Mouse (Mus musculus) limb, embryonic 12.5 days (tissue): ENCODE measurements around the gene Gm7030. TPM values are rescaled to one million over a fixed set of nuclear protein-coding genes. Genes with fewer than 3 reads are reported as not detected.
"Not testable (repeated sequence)": the region's sequence is repeated elsewhere in the genome, so short reads cannot be mapped to it uniquely, and the experiment has no call there.

ENCODE experiments used
- ATAC-seq: fragments of 200-750 bp; cut with Nextera tagmentation; 2 replicates; pipeline ENCODE4 v1.8.0; 2017; ENCODE audit warnings: low read depth, moderate TSS enrichment; ENCODE audit not compliant: insufficient number of reproducible peaks, insufficient read depth, low FRiP score, low TSS enrichment
- H3K27ac ChIP-seq: fragments of 300-500 bp; sonication (generic); 2 replicates; pipeline ENCODE4 v1.5.1; 2016; ENCODE audit warnings: mild to moderate bottlenecking, moderate library complexity
- H3K27me3 ChIP-seq: fragments of 300-500 bp; sonication (generic); 2 replicates; pipeline ENCODE4 v1.6.1; 2016; ENCODE audit warnings: mild to moderate bottlenecking, moderate library complexity
- H3K36me3 ChIP-seq: fragments of 300-500 bp; sonication (generic); 2 replicates; pipeline ENCODE4 v1.6.1; 2016; ENCODE audit warnings: mild to moderate bottlenecking, moderate library complexity
- H3K4me1 ChIP-seq: fragments of 300-500 bp; sonication (generic); replicated peaks from 2 replicates; pipeline ENCODE4 v1.6.1; 2016
- H3K4me2 ChIP-seq: fragments of 300-500 bp; sonication (generic); 2 replicates; pipeline ENCODE4 v1.6.1; 2016; ENCODE audit warnings: mild to moderate bottlenecking, moderate library complexity
- H3K4me3 ChIP-seq: fragments of 300-500 bp; sonication (generic); replicated peaks from 2 replicates; pipeline ENCODE4 v1.5.1; 2016; ENCODE audit warnings: mild to moderate bottlenecking
- H3K9ac ChIP-seq: fragments of 300-500 bp; sonication (generic); replicated peaks from 2 replicates; pipeline ENCODE4 v1.6.1; 2016; ENCODE audit warnings: mild to moderate bottlenecking, moderate library complexity
- H3K9me3 ChIP-seq: fragments of 300-500 bp; sonication (generic); 2 replicates; pipeline ENCODE4 v1.6.1; 2016; ENCODE audit warnings: mild to moderate bottlenecking, moderate library complexity
- whole genome bisulfite sequencing: fragments of 180-500 bp; shearing (Covaris S2); methylation state at CpG from one replicate; pipeline ENCODE4 v1.1.7; 2016; 5-methylcytosine and 5-hydroxymethylcytosine counted together
- polyA plus RNA-seq: library from polyadenylated mRNA; unstranded; fragments of >200 nt; fragmentation: Nextera tagmentation; extraction: Ambion mirVana; gene quantifications from 2 replicates; pipeline ENCODE4 v1.2.1, GENCODE M21; 2016

Gm7030 gene
- polyA plus RNA-seq, 1 experiment from 2014 or later, result not detected

DNA sequence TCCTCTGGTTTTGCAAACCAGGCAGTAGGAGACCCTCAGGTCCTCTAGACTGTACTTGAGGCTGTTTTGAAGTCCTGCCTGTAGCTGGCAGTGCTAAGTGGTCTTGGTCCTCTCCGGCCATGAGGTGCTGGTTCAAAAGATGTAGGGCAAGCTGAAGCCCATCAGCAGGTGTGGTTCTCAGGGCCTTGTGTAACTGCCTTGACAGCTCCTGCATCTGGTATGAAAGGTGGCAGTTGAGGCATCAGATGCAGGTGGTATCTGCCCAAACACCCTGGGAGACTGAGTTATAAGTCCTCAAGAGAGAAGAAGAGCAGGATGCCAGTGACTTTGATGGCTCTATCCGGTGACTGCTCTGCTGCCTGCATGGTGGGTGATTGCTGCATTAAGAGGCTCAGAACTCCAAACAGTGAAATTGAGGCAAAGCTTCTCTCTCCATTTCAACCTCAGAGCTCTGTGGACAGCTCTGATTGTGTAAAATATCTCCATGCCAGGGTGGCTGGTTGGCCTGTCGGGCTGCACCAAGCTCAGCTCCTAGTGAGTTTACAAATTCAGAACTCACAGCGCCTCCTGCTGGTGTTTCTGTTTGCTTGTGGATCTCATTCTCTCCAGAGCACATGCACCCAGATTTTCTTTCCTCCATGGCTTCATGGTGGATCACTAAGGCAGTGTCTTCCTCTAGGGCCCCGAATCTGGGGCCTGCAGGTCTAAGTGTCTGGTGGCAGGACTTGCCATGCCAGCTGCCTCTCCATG, 2.5 kb upstream of the Gm7030 start:
- no peak overlapping the region for H3K4me2 ChIP-seq
- H3K4me1 ChIP-seq, result no peaks in the 10 kb centered on the region
- WGBS, result 71% methylated on average over 5 of the region's 5 CpGs
- no peak overlapping the region for H3K9ac ChIP-seq
- no peak for ATAC-seq
- H3K27ac ChIP-seq, result no peak overlapping the region
- no peaks in the 10 kb centered on the region for H3K36me3 ChIP-seq
- no peaks in the 10 kb centered on the region for H3K9me3 ChIP-seq
- H3K4me3 ChIP-seq, result no peak overlapping the region
- H3K27me3 ChIP-seq, result peaks cover 65% of the 10 kb centered on the region

- WGBS, result 67% methylated on average over 12 of the region's 13 CpGs
- H3K4me1 ChIP-seq, H3K4me2 ChIP-seq, ATAC-seq, H3K27ac ChIP-seq, H3K9ac ChIP-seq, H3K9me3 ChIP-seq, H3K36me3 ChIP-seq, H3K4me3 ChIP-seq: not testable (repeated sequence)
- H3K27me3 ChIP-seq, result peaks cover 52% of the 10 kb centered on the region
Measured at GRCm38 (mm10) chr17:36128525-36128924, 700 bp downstream of the Gm7030 start.

- H3K9me3 ChIP-seq, result not testable (repeated sequence)
Measured at GRCm38 (mm10) chr17:36124111-36124510, 5.1 kb downstream of the Gm7030 start.

GRCm38 (mm10) chr17:36121352-36122020, 7.7 kb downstream of the Gm7030 start, which contains the start of gene Gm19684:
TSS of gene Gm19684 (plus strand) at chr17:36121678.
- WGBS, result 3% methylated on average over 8 of the region's 8 CpGs
- H3K4me2 ChIP-seq, result peak within 1 kb of the TSS; percentile 21; the same call in 1 of the 2 replicates

More at GRCm38 (mm10) chr17:36124111-36124510, 5.1 kb downstream of the Gm7030 start:
- not testable (repeated sequence) for H3K4me2 ChIP-seq, H3K9ac ChIP-seq, H3K27ac ChIP-seq, H3K4me1 ChIP-seq, H3K4me3 ChIP-seq, H3K36me3 ChIP-seq, ATAC-seq
- 68% methylated on average over 3 of the region's 3 CpGs for WGBS
- H3K27me3 ChIP-seq, result peaks cover 53% of the 10 kb centered on the region

DNA sequence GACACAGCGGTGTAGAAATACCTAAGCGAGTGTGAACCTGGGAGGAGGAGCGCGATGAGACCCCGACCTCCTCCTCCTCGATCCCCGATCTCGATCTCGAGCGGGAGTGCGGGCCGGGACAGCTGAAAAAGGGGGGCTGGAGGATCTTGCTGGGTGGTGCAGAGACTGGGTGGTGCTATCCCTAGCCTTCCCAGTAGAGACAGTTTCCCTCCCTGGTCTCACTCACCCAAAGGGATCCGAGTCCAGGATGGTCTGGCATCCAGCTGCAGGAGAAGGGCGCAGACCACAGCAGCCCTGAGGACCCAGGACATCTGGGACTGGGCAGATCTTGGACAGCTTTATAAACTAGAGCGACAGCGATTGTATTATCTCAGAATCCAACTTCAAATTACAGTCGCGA, 8.4 kb downstream of the Gm7030 start:
- H3K27ac ChIP-seq, H3K36me3 ChIP-seq, H3K9ac ChIP-seq, H3K9me3 ChIP-seq, H3K4me3 ChIP-seq, ATAC-seq, H3K4me1 ChIP-seq: not testable (repeated sequence)
- H3K27me3 ChIP-seq, result peaks cover 51% of the 10 kb centered on the region
- WGBS, result 15% methylated on average over 18 of the region's 18 CpGs
- H3K4me2 ChIP-seq, result 0 out of 2 replicates have a peak overlapping the region, but pooled peaks have one; percentile 21

More at GRCm38 (mm10) chr17:36121352-36122020, 7.7 kb downstream of the Gm7030 start, which contains the start of gene Gm19684:
- H3K4me1 ChIP-seq, H3K9ac ChIP-seq, H3K9me3 ChIP-seq, ATAC-seq, H3K27ac ChIP-seq, H3K36me3 ChIP-seq: not testable (repeated sequence)
- 0 out of 2 replicates have a peak within 1 kb of the TSS, but pooled peaks have one; percentile 4 for H3K4me3 ChIP-seq
- H3K27me3 ChIP-seq, result peaks cover 51% of the 10 kb centered on the region

DNA sequence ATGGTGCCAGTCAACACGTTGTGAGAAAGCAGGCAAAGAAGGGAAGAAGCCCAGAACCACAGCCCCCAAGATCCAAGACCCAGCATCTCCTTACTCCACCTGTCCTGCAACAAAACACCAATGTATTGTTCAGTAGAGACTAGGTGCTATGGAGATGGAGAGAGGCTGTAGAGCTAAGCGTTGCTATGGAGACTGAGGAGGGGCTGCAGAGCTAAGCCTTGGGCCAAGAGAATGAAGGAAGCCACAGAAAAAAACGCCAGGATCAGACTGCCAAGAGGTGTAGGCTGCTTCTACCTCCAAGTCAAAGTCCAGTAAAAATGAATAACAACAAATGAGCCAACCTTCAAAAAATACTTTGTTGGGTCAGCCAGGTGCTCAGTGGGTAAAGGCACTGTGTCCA, 12.7 kb downstream of the Gm7030 start:
- not testable (repeated sequence) for H3K9me3 ChIP-seq, H3K27ac ChIP-seq, H3K4me2 ChIP-seq, H3K4me3 ChIP-seq, ATAC-seq, H3K9ac ChIP-seq, H3K4me1 ChIP-seq, H3K36me3 ChIP-seq
- H3K27me3 ChIP-seq, result peaks cover 50% of the 10 kb centered on the region
- WGBS, result 22% methylated on average over 3 of the region's 3 CpGs

- H3K27me3 ChIP-seq, result peaks cover 49% of the 10 kb centered on the region
- not testable (repeated sequence) for H3K9me3 ChIP-seq
Measured at GRCm38 (mm10) chr17:36113979-36114593, 15.1 kb downstream of the Gm7030 start.

GRCm38 (mm10) chr17:36111510-36111868, 17.7 kb downstream of the Gm7030 start:
- Histone ChIP-seq H3K4me2 (peak overlapping the region; percentile 69), H3K4me3 (peak overlapping the region; percentile 38), H3K27me3 (peaks cover 47% of the 10 kb centered on the region)
- H3K4me1 ChIP-seq, H3K9me3 ChIP-seq, H3K27ac ChIP-seq, ATAC-seq, H3K36me3 ChIP-seq, H3K9ac ChIP-seq: not testable (repeated sequence)
- 4% methylated on average over 10 of the region's 10 CpGs for WGBS

More at GRCm38 (mm10) chr17:36113979-36114593, 15.1 kb downstream of the Gm7030 start:
- not testable (repeated sequence) for H3K4me2 ChIP-seq, H3K4me1 ChIP-seq, H3K9ac ChIP-seq, H3K27ac ChIP-seq, H3K36me3 ChIP-seq, H3K4me3 ChIP-seq
- 0 out of 2 replicates have a peak, but pooled peaks have one; percentile 60 for ATAC-seq
- 16% methylated on average over 6 of the region's 6 CpGs for WGBS

DNA sequence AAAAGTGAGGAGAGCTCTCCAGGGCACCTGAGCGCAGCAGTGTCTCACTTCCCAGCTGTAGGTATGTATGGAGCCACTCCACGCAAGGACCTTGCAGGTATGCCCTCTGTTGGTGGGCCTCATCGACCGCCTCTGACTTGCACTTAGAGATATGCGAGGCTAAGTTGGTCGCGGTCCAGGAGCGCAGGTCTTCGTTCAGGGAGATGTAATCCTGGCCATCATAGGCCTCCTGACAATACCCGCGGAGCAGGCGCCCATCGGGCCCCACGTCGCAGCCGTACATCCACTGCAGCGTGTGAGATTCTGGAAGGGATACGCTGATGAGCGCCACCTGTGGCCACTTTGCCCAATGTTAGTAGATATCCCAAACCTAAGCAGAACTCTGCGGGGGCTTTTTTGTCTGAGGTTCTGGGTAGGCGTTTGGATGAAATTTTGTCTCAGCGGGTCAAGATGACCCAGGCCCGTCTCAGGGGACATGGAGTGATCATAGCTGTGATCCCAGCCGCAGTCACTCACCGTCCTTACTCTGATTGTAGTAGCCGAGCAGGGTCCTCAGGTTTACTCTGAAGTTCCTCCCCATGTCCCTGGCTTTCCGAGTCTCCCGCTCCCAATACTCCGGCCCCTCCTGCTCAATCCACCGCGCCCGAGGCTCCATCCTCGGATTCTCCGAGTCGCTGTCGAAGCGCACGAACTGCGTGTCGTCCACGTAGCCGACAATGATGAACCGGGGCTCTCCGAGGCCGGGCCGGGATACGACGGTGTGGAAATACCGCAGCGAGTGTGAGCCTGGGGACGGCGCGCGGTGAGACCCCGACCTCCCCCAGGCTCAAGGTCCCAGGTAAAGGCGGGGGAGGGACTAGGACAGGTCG, 18.4 kb downstream of the Gm7030 start:
- ATAC-seq, H3K9ac ChIP-seq, H3K4me1 ChIP-seq, H3K36me3 ChIP-seq, H3K27ac ChIP-seq, H3K9me3 ChIP-seq: not testable (repeated sequence)
- Histone ChIP-seq H3K4me3 (peak overlapping the region; percentile 38), H3K27me3 (peaks cover 47% of the 10 kb centered on the region), H3K4me2 (peak overlapping the region; percentile 69)
- 1% methylated on average over 57 of the region's 57 CpGs for WGBS

- not testable (repeated sequence) for ATAC-seq, H3K4me3 ChIP-seq, H3K9me3 ChIP-seq, H3K36me3 ChIP-seq, H3K27ac ChIP-seq, H3K9ac ChIP-seq, H3K4me2 ChIP-seq, H3K4me1 ChIP-seq
- peaks cover 47% of the 10 kb centered on the region for H3K27me3 ChIP-seq
- 51% methylated on average over 3 of the region's 3 CpGs for WGBS
Measured at GRCm38 (mm10) chr17:36110129-36110528, 19.1 kb downstream of the Gm7030 start.
